Mouse (Mus musculus) hindbrain, embryonic 16.5 days (tissue): ENCODE measurements around the gene Dohh. TPM values are rescaled to one million over a fixed set of nuclear protein-coding genes. Genes with fewer than 3 reads are reported as not detected.

ENCODE experiments used
- ATAC-seq: fragments of 200-750 bp; cut with Nextera tagmentation; 2 replicates; pipeline ENCODE4 v1.8.0; 2017; ENCODE audit warnings: moderate TSS enrichment, moderate library complexity
- H3K27ac ChIP-seq: fragments of 300-500 bp; sonication (generic); 2 replicates; pipeline ENCODE4 v1.5.1; 2014; ENCODE audit warnings: low read depth, mild to moderate bottlenecking, control low read depth, low read length, moderate library complexity
- H3K27me3 ChIP-seq: fragments of 300-500 bp; sonication (generic); replicated peaks from 2 replicates; pipeline ENCODE4 v1.6.1; 2014; ENCODE audit warnings: low read length; ENCODE audit not compliant: control insufficient read depth, insufficient read depth
- H3K36me3 ChIP-seq: fragments of 300-500 bp; sonication (generic); 2 replicates; pipeline ENCODE4 v1.6.1; 2014; ENCODE audit warnings: mild to moderate bottlenecking, low read length, moderate library complexity, mixed read lengths; ENCODE audit not compliant: control insufficient read depth, insufficient read depth
- H3K4me1 ChIP-seq: fragments of 300-500 bp; sonication (generic); 2 replicates; pipeline ENCODE4 v1.6.1; 2014; ENCODE audit warnings: low read depth, low read length; ENCODE audit not compliant: control insufficient read depth, insufficient read depth
- H3K4me2 ChIP-seq: fragments of 300-500 bp; sonication (generic); 2 replicates; pipeline ENCODE4 v1.6.1; 2014; ENCODE audit warnings: mild to moderate bottlenecking, low read length, control low read depth, moderate library complexity
- H3K4me3 ChIP-seq: fragments of 300-500 bp; sonication (generic); 2 replicates; pipeline ENCODE4 v1.5.1; 2014; ENCODE audit warnings: mild to moderate bottlenecking, low read length, control low read depth, moderate library complexity
- H3K9ac ChIP-seq: fragments of 300-500 bp; sonication (generic); 2 replicates; pipeline ENCODE4 v1.6.1; 2014; ENCODE audit warnings: low read depth, mild to moderate bottlenecking, control low read depth, low read length, moderate library complexity
- H3K9me3 ChIP-seq: fragments of 300-500 bp; sonication (generic); 2 replicates; pipeline ENCODE4 v1.6.1; 2014; ENCODE audit warnings: mild to moderate bottlenecking, low read length, moderate library complexity; ENCODE audit not compliant: control insufficient read depth
- WGBS: fragments of 180-500 bp; shearing (Covaris S2); extraction: QIAGEN DNeasy Blood & Tissue Kit; methylation state at CpG from one replicate; pipeline ENCODE4 v1.1.7; 2014; 5-methylcytosine and 5-hydroxymethylcytosine counted together
- polyA plus RNA-seq: library from polyadenylated mRNA; unstranded; fragments of >200 nt; fragmentation: Nextera tagmentation; extraction: Ambion mirVana; gene quantifications from 2 replicates; pipeline ENCODE4 v1.2.1, GENCODE M21; 2015

The Dohh gene
- polyA plus RNA-seq, 1 experiment from 2014 or later, result 108 TPM

GRCm38 (mm10) chr10:81378553-81379182 lies 5.6 kb upstream of the Dohh start:
- no peaks in the 10 kb centered on the region for H3K9me3 ChIP-seq
- under 1% methylated on average over 44 of the region's 46 CpGs for WGBS
- peak overlapping the region; percentile 64 for H3K4me2 ChIP-seq
- H3K27me3 ChIP-seq, result no peaks in the 10 kb centered on the region
- no peaks in the 10 kb centered on the region for H3K36me3 ChIP-seq
- ATAC-seq, result peak; percentile 96
- peaks cover 20% of the 10 kb centered on the region for H3K4me1 ChIP-seq
- peak overlapping the region; percentile 57 for H3K4me3 ChIP-seq
- H3K9ac ChIP-seq, result peak overlapping the region; percentile 60
- H3K27ac ChIP-seq, result peak overlapping the region; percentile 68

GRCm38 (mm10) chr10:81379183-81379553 lies 5.1 kb upstream of the Dohh start:
- Histone ChIP-seq H3K4me2 (peak overlapping the region; percentile 64), H3K4me3 (peak overlapping the region; percentile 57), H3K27ac (peak overlapping the region; percentile 68; the same call in 1 of the 2 replicates), H3K9ac (peak overlapping the region; percentile 60), H3K27me3 (no peaks in the 10 kb centered on the region), H3K36me3 (no peaks in the 10 kb centered on the region), H3K9me3 (no peaks in the 10 kb centered on the region), H3K4me1 (peaks cover 20% of the 10 kb centered on the region)
- no peak for ATAC-seq
- WGBS, result 64% methylated on average over 3 of the region's 3 CpGs

- Histone ChIP-seq H3K27ac (no peak overlapping the region), H3K9ac (no peak overlapping the region), H3K9me3 (no peaks in the 10 kb centered on the region), H3K4me3 (no peak overlapping the region), H3K36me3 (no peaks in the 10 kb centered on the region), H3K27me3 (no peaks in the 10 kb centered on the region), H3K4me2 (no peak overlapping the region), H3K4me1 (peaks cover 21% of the 10 kb centered on the region)
- WGBS, result 96% methylated on average over 6 of the region's 6 CpGs
- no peak for ATAC-seq
Measured at GRCm38 (mm10) chr10:81379809-81380378, 4.3 kb upstream of the Dohh start.

GRCm38 (mm10) chr10:81382039-81382438 lies 2.2 kb upstream of the Dohh start:
- Histone ChIP-seq H3K9me3 (no peaks in the 10 kb centered on the region), H3K36me3 (peaks cover 11% of the 10 kb centered on the region; the same call in 1 of the 2 replicates), H3K4me1 (peaks cover 23% of the 10 kb centered on the region), H3K9ac (no peak overlapping the region), H3K27me3 (no peaks in the 10 kb centered on the region), H3K27ac (no peak overlapping the region), H3K4me2 (no peak overlapping the region), H3K4me3 (no peak overlapping the region)
- no peak for ATAC-seq
- 75% methylated on average over 5 of the region's 5 CpGs for WGBS

GRCm38 (mm10) chr10:81384605-81384982 lies 366 bp downstream of the Dohh start:
- WGBS, result under 1% methylated on average over 19 of the region's 19 CpGs
- Histone ChIP-seq H3K4me1 (peaks cover 12% of the 10 kb centered on the region), H3K9me3 (no peaks in the 10 kb centered on the region), H3K4me2 (peak overlapping the region; percentile 95), H3K27ac (peak overlapping the region; percentile 84), H3K9ac (peak overlapping the region; percentile 80), H3K4me3 (peak overlapping the region; percentile 92), H3K36me3 (peaks cover 26% of the 10 kb centered on the region), H3K27me3 (no peaks in the 10 kb centered on the region)
- peak; percentile 26 for ATAC-seq

- WGBS, result 82% methylated on average over 22 of the region's 22 CpGs
- Histone ChIP-seq H3K4me1 (peaks cover 19% of the 10 kb centered on the region), H3K27me3 (no peaks in the 10 kb centered on the region), H3K9ac (no peak overlapping the region), H3K4me2 (peak overlapping the region; percentile 95), H3K27ac (no peak overlapping the region), H3K36me3 (peaks cover 29% of the 10 kb centered on the region), H3K9me3 (no peaks in the 10 kb centered on the region), H3K4me3 (no peak overlapping the region)
- ATAC-seq, result no peak
Measured at GRCm38 (mm10) chr10:81385603-81386306, 1.5 kb downstream of the Dohh start.

- H3K9ac ChIP-seq, result no peak overlapping the region
- H3K9me3 ChIP-seq, result no peaks in the 10 kb centered on the region
- H3K4me2 ChIP-seq, result no peak overlapping the region
- H3K27me3 ChIP-seq, result no peaks in the 10 kb centered on the region
- ATAC-seq, result no peak
- peaks cover 19% of the 10 kb centered on the region for H3K4me1 ChIP-seq
- H3K4me3 ChIP-seq, result no peak overlapping the region; the same call in 1 of the 2 replicates
- WGBS, result 96% methylated on average over 18 of the region's 20 CpGs
- H3K27ac ChIP-seq, result no peak overlapping the region
- peaks cover 29% of the 10 kb centered on the region for H3K36me3 ChIP-seq
Measured at GRCm38 (mm10) chr10:81387716-81388115, 3.5 kb downstream of the Dohh start.

- H3K4me2 ChIP-seq, result no peak within 1 kb of the TSS
- H3K27me3 ChIP-seq, result no peaks in the 10 kb centered on the region
- H3K4me1 ChIP-seq, result peaks cover 24% of the 10 kb centered on the region
- 86% methylated on average over 5 of the region's 5 CpGs for WGBS
- peaks cover 29% of the 10 kb centered on the region for H3K36me3 ChIP-seq
- H3K9me3 ChIP-seq, result no peaks in the 10 kb centered on the region
- H3K27ac ChIP-seq, result peak within 1 kb of the TSS; percentile 48; the same call in 1 of the 2 replicates
- no peak for ATAC-seq
- no peak within 1 kb of the TSS for H3K4me3 ChIP-seq
- H3K9ac ChIP-seq, result no peak within 1 kb of the TSS
Measured at GRCm38 (mm10) chr10:81388505-81389055, 4.4 kb downstream of the Dohh start, which contains the start of gene Gm48552. Gene Gm48552, plus strand, starts transcription at chr10:81389005.

GRCm38 (mm10) chr10:81389373-81389772 lies 5.1 kb downstream of the Dohh start:
- 36% methylated on average over 3 of the region's 3 CpGs for WGBS
- Histone ChIP-seq H3K4me2 (no peak overlapping the region), H3K9ac (no peak overlapping the region), H3K27me3 (no peaks in the 10 kb centered on the region), H3K9me3 (no peaks in the 10 kb centered on the region), H3K4me1 (peaks cover 26% of the 10 kb centered on the region), H3K4me3 (no peak overlapping the region), H3K27ac (no peak overlapping the region; the same call in 1 of the 2 replicates), H3K36me3 (peaks cover 29% of the 10 kb centered on the region)
- no peak for ATAC-seq
